Mouse (Mus musculus): Measurements from ENCODE around the gene Gm9046. TPM values are rescaled to one million over a fixed set of nuclear protein-coding genes. Genes with fewer than 3 reads are reported as not detected.
"Not testable (repeated sequence)": the region's sequence is repeated elsewhere in the genome, so short reads cannot be mapped to it uniquely, and the experiment has no call there.

Gm9046 gene
- total RNA-seq (2022), result not detected

DNA sequence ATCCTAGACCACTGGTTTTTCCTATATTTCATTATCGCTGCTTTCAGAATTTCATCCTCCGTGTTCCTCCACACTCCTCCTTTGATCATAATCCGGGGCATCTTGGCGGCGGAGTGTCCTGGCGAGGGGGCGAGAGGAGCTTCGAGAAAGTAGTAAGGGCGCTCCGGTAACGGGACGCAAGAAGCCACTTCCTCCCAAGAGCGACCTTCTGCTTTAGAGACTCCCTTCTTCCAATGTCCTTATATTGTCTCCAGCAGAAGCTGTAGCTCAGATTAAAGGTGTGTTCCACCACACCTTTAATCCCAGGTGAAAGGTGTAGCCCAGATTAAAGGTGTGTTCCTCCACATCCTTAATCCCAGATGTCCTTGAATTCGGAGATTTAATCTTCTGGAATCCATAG lies at the start of gene Gm9046:
TSS of gene Gm9046 (minus strand) at position 101 of the 400 bp plus-strand sequence.
- not testable (repeated sequence) for DNase-seq (ENCODE audit: low spot score in 2 of 2)

DNA sequence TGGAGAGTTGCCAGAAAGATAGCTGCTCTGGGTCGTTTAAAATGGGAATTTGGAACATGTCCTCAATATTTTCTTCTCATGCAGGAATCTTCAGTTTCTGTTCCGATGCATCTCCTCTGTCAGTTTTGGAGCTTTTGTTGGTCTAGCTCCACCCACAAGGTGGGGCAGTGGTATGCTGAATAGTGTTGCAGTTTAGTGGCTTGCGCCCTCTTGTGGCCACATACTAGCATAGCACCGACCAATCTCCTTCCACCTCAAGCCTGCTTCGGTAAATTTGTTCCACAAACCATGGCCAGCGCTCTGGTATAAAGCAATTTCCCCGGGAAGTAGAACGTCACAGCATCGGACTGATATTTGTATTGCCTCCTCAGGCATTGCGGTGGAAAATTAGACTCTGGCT lies 27.4 kb upstream of the Gm9046 start:
- peak; percentile 33 to 46 for DNase-seq (ENCODE audit: low spot score in 2 of 2)

DNA sequence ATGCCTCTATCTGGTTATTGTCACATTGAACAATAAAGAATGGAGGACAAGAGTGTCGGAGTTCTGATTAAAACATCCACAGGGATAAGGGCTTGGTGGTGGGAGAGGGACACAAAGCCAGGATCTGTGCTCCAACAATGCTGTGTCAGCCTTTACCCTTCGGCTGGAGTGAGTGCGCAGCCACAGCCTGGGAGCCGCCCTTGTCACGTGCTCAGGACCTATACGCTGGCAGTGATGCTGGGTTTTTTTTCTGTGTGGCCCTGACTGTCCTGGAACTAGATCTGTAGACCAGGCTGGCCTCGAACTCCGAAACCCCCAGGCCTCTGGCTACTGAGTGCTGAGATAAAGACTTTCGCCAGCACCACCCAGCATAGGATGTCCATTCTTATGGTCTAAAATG lies 26.5 kb upstream of the Gm9046 start:
- no peak for DNase-seq (ENCODE audit: low spot score in 2 of 2)

DNA sequence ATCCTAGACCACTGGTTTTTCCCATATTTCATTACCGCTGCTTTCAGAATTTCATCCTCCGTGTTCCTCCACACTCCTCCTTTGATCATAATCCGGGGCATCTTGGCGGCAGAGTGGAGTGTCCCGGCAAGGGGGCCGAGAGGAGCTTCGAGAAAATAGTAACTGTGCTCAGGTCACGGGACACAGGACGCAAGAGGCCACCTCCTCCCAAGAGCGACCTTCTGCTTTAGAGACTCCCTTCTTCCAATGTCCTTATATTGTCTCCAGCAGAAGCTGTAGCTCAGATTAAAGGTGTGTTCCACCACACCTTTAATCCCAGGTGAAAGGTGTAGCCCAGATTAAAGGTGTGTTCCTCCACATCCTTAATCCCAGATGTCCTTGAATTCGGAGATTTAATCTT lies 10.9 kb upstream of the Gm9046 start, which contains the start of gene Gm9049:
TSS of gene Gm9049 (minus strand) at position 101 of the 400 bp plus-strand sequence.
- DNase-seq (ENCODE audit: low spot score in 2 of 2), result not testable (repeated sequence)

DNA sequence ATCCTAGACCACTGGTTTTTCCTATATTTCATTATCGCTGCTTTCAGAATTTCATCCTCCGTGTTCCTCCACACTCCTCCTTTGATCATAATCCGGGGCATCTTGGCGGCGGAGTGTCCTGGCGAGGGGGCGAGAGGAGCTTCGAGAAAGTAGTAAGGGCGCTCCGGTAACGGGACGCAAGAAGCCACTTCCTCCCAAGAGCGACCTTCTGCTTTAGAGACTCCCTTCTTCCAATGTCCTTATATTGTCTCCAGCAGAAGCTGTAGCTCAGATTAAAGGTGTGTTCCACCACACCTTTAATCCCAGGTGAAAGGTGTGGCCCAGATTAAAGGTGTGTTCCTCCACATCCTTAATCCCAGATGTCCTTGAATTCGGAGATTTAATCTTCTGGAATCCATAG lies 5.5 kb upstream of the Gm9046 start, which contains the start of gene Gm9048:
TSS of gene Gm9048 (minus strand) at position 101 of the 400 bp plus-strand sequence.
- not testable (repeated sequence) for DNase-seq (ENCODE audit: low spot score in 2 of 2)

DNA sequence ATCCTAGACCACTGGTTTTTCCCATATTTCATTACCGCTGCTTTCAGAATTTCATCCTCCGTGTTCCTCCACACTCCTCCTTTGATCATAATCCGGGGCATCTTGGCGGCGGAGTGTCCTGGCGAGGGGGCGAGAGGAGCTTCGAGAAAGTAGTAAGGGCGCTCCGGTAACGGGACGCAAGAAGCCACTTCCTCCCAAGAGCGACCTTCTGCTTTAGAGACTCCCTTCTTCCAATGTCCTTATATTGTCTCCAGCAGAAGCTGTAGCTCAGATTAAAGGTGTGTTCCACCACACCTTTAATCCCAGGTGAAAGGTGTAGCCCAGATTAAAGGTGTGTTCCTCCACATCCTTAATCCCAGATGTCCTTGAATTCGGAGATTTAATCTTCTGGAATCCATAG lies 5.3 kb downstream of the Gm9046 start, which contains the start of gene Gm9045:
TSS of gene Gm9045 (minus strand) at position 101 of the 400 bp plus-strand sequence.
- not testable (repeated sequence) for DNase-seq (ENCODE audit: low spot score in 2 of 2)

DNA sequence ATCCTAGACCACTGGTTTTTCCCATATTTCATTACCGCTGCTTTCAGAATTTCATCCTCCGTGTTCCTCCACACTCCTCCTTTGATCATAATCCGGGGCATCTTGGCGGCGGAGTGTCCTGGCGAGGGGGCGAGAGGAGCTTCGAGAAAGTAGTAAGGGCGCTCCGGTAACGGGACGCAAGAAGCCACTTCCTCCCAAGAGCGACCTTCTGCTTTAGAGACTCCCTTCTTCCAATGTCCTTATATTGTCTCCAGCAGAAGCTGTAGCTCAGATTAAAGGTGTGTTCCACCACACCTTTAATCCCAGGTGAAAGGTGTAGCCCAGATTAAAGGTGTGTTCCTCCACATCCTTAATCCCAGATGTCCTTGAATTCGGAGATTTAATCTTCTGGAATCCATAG lies 10.7 kb downstream of the Gm9046 start, which contains the start of gene Gm9044:
TSS of gene Gm9044 (minus strand) at position 101 of the 400 bp plus-strand sequence.
- DNase-seq (ENCODE audit: low spot score in 2 of 2), result not testable (repeated sequence)

DNA sequence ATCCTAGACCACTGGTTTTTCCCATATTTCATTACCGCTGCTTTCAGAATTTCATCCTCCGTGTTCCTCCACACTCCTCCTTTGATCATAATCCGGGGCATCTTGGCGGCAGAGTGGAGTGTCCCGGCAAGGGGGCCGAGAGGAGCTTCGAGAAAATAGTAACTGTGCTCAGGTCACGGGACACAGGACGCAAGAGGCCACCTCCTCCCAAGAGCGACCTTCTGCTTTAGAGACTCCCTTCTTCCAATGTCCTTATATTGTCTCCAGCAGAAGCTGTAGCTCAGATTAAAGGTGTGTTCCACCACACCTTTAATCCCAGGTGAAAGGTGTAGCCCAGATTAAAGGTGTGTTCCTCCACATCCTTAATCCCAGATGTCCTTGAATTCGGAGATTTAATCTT lies 16.2 kb downstream of the Gm9046 start, which contains the start of gene Gm9040:
TSS of gene Gm9040 (minus strand) at position 101 of the 400 bp plus-strand sequence.
- DNase-seq (ENCODE audit: low spot score in 2 of 2), result not testable (repeated sequence)

DNA sequence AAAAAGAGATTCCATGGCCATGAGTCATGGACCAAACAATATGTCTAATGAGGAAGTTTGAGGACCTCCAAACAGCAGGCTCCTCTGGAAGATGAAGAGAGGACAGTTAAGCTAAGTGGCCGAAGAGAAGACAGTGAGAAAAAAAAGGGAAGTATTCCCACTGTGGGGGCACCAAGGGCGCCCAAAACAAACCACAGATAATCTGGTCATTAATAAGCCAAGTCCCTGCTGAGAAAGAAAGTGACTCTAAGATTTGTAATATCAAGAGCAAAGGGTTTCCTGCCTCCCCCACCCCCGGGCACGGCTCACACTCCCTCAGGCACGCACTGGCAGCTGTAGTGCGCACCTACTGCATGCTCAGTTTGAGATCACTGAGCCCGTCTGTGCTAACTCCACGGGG lies 24.0 kb downstream of the Gm9046 start:
- no peak for DNase-seq (ENCODE audit: low spot score in 2 of 2)

DNA sequence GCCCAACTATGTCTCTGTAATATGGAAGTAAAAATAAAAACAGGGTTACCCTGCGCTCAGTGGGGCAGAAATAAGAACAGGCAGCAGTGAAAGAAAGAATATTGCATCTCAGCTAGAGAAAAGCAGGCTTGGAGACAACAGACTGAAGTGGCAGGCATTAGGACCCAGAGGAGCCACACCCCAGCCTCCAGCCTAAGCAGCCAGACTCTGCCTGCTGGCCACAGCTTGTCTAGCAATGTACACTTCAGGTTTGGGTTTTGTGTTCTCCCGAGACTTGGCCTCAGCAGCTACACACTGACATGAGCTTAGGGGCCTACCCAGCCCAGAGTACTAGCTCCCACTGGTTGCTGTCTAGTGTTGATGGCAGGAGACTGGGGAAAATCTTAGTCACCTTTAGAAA lies 40.9 kb downstream of the Gm9046 start:
- DNase-seq (ENCODE audit: low spot score in 2 of 2), result not testable (repeated sequence)

DNA sequence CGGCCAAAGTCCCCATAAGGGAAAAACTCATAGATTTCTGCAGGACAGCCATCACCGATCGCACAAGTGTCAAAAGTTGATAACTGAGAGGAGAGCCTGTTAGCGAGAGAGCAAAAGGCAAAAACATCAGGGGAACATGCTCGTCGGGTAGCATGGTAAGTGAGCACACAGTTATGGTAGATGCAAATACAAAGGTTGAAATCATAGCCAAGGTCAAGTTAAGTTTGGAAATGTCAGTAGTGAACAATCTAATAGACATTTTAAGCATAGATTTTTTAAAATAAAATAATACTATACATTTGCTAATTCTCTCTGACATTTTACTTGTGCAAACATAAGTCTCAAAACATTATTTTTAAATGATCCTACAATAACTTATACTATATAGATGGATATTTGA lies 48.1 kb downstream of the Gm9046 start, which contains the start of gene Iltifb:
TSS of gene Iltifb (minus strand) at position 101 of the 400 bp plus-strand sequence.
- no peak for DNase-seq (ENCODE audit: low spot score in 2 of 2)

Other genes starting within 250 kb of the Gm9046 start
- 1 to 10 TPM; 1.1 to 1.8 (median 1.6) TPM for gene Mdm1, start 201.4 kb downstream of the Gm9046 start, total RNA-seq (2022)
- gene Il22, start 138.3 kb downstream of the Gm9046 start, total RNA-seq (2022), result not detected
- gene Gm32717, start 102.5 kb downstream of the Gm9046 start, total RNA-seq (2022), result under 1 TPM; 0.29 to 0.54 (median 0.46) TPM
- under 1 TPM; 0.29 to 0.54 (median 0.46) TPM for gene Gm32802, start 84.6 kb downstream of the Gm9046 start, total RNA-seq (2022)
- not detected for gene Iltifb, start 48.2 kb downstream of the Gm9046 start, total RNA-seq (2022)
- not detected for gene Gm9040, start 16.3 kb downstream of the Gm9046 start, total RNA-seq (2022)
- gene Gm9044, start 10.8 kb downstream of the Gm9046 start, total RNA-seq (2022), result not detected
- not detected for gene Gm9045, start 5.4 kb downstream of the Gm9046 start, total RNA-seq (2022)
- not detected for gene Gm9048, start 5.4 kb upstream of the Gm9046 start, total RNA-seq (2022)
- not detected for gene Gm9049, start 10.8 kb upstream of the Gm9046 start, total RNA-seq (2022)
- not detected for gene Ifng, start 97.8 kb upstream of the Gm9046 start, total RNA-seq (2022)